Mouse (Mus musculus) right cerebral cortex, postnatal 4 days (tissue): ENCODE results near the gene Wasl.

Experiments used
- DNase-seq: peaks from one replicate; pipeline ENCODE4 v3.0.0-alpha.2; 2022

Wasl gene

DNA sequence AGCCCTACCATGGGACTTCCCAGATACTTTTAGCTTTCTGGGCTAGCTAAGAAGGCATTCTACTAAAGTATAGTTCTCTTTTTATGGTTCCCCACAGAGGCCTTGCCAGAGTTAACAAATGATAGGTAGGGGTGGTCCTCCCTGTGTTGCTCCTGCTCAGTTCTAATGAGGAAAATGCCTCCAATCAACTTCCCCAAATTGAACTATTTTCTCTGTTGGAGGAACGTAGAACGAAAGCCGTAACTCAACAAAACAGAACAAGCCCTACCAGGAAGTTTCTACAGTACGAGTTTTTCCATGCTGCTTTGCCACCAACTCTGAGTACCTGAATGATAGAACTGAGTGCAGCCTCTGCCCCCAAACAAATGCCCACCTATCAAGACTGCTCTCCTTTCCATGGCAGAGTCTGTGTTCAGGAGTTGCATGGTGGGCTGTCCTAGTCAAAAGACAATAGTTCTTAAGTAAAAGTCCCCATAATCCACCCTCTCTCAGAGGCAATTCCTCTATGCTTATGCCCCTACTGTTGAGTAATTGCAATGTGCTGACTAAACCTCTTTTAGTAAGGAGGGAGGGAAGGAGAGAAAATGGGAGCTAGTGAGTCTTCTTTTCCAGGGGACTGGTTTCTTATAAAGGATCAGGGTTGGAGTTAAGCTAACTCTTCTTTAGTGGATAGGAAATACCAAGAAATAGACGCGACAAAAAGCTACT lies 19.3 kb downstream of the Wasl start:
- no peak for DNase-seq

DNA sequence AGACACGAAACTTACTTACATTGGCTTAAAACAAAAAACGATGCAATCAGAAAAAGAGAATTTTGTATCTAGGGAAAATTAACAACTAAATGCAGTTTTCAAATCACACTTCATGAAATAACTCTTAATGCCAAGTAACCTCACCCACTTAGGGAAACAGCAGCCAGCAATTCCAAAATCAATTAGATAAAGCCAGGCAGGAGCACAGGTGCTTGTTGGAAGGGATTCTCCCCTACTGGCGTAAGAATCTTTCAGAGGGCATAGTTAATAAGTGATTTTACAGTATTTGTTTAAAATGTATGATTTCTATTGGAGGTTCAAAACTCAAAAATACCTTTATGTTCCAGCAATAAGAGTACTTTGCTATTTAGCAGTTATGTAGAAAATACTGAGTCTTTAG lies 21.8 kb downstream of the Wasl start:
- DNase-seq = no peak

GRCm38 (mm10) chr6:24642161-24642560 lies 22.6 kb downstream of the Wasl start:
- DNase-seq = no peak

- no peak for DNase-seq
Measured at GRCm38 (mm10) chr6:24641286-24641685, 23.5 kb downstream of the Wasl start.

- peak; percentile 22 for DNase-seq
Measured at GRCm38 (mm10) chr6:24635814-24636213, 29.0 kb downstream of the Wasl start.

DNA sequence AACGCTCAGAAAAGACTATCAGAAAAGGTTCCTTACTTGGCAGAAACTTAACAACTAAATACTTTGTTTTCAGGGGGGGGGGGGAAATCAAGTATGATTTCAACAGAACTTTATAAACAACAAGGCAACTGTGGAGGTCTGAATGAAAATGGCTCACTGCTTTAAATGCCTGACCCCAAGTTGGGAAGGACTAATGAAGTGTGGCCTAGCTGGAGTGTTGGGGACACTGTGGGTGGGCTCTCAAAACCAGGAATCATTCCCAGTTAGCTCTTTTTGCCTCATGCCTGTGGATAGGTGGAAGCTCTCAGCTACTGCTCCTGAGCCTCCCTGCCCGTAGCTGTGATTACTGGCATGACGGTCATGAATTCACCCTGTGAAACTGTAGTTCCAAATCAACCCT lies 30.7 kb downstream of the Wasl start:
- no peak for DNase-seq

GRCm38 (mm10) chr6:24632061-24632460 lies 32.7 kb downstream of the Wasl start:
- no peak for DNase-seq

- no peak for DNase-seq
Measured at GRCm38 (mm10) chr6:24628499-24628898, 36.3 kb downstream of the Wasl start.

GRCm38 (mm10) chr6:24627586-24628030 lies 37.2 kb downstream of the Wasl start:
- peak; percentile 53 for DNase-seq

DNA sequence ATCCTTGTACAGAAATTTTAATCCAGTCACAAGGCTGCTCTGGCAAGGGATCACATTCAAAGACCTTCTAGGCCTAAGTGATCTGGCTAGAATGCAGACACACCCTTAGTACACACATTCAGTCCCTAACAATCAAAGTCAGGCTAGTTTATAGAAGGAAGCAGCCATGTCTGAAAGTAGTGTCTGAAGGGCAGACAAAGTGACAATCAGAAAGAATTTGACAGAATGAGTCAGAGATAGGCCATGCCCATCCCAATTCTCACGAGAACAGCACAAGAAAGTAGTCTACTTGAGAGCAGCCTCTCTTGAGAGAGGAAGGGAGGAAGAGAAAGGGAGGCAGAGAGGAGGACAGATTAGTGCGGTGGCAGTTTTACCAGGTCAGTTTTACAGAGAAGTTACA lies 42.7 kb downstream of the Wasl start:
- no peak for DNase-seq

- DNase-seq = no peak
Measured at GRCm38 (mm10) chr6:24620936-24621335, 43.9 kb downstream of the Wasl start.

- DNase-seq = no peak
Measured at GRCm38 (mm10) chr6:24619285-24620045, 45.3 kb downstream of the Wasl start.

DNA sequence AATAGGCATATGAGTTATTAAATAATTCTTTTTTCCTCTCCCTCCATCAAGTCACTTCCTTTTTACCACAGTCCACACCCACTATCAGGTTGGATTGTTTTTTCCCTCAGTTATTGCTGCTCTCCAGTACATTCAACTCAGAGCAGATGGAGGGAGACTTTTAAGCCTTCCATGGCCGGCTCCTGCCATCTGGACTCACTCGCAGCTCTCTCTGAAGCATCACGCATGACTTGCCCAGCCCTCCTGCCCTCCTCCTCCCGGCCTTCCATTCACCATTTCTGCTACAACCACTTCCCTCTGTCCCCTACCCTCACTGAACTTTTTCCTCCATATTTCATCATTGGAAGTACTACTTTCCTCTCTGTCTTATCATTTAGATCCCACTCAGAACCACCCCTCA lies 48.1 kb downstream of the Wasl start:
- DNase-seq = no peak

- DNase-seq = no peak
Measured at GRCm38 (mm10) chr6:24613918-24614317, 50.9 kb downstream of the Wasl start.

- no peak for DNase-seq
Measured at GRCm38 (mm10) chr6:24613346-24613745, 51.5 kb downstream of the Wasl start.

DNA sequence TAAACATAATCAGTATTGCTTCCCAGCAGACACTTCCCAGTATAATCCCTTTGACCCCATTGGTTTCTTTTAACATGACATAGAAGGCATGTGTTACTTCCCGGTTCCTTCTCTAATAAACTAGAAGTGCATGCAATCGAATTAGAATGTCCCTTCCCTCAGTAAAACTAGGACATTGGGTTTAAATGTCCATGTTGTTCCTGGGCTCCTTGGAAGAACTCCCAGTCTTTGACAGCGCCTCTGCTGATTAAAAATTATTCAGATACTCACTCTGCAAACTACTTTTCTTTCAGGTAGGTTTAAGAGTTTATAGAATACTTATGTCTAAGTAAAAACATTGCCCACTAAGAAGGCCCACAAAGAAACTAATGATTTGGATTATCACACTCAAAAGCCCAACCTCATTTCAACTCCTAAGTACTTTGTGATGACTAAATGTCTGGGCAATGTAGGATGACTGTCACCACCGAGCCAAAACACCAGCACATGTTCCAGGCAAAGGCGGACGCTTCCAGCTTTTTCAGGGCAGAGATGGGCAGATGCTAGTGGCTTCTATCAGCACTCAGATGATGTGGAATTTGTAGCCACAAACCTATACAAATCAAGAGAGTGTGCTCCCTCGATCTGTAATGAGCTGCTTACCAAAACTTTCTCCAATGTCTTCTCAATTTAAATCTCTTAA lies 52.6 kb downstream of the Wasl start:
- no peak for DNase-seq

GRCm38 (mm10) chr6:24610358-24610757 lies 54.5 kb downstream of the Wasl start:
- no peak for DNase-seq

- no peak for DNase-seq
Measured at GRCm38 (mm10) chr6:24609531-24609930, 55.3 kb downstream of the Wasl start.

- no peak for DNase-seq
Measured at GRCm38 (mm10) chr6:24608682-24609081, 56.1 kb downstream of the Wasl start.

DNA sequence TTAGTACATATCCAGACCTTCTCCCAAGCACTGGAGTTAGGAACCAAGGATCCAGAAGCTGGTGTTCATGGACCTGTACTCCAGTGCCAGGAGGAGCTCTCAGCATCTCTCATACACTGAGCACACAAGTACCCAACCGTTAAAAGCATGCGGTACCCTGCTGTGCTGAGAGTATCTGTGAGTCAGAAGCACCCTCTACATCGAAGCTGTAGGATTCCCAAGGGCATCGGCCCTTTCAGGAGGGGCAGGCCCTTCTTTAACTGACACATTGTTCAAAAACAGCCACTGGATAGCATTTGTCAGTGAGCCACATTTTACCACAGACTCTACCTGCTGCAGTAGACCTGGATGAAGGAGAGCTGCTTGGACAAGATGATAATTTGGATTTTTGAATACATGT lies 56.7 kb downstream of the Wasl start:
- DNase-seq = no peak

- no peak for DNase-seq
Measured at GRCm38 (mm10) chr6:24607531-24607930, 57.3 kb downstream of the Wasl start.

- DNase-seq = no peak
Measured at GRCm38 (mm10) chr6:24606512-24606911, 58.3 kb downstream of the Wasl start.

DNA sequence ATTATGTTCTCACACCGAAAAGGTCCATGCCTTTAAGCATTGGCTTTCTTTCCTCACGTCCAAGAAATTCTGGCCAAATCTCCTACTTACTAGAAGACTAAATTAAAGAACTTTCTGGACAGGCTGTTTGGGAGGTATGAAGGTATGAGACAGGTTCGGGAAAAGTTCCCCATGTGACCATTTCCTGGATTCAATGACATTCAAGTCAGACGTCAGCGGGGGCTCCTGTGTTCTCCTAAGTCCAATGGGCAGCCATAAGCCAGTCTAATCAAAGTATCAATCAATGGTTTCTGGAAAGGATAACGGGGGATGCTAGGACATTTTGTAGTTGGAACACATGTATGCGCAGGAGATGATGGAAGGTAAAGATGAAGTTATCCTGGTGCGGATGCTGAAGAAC lies 59.2 kb downstream of the Wasl start:
- no peak for DNase-seq

GRCm38 (mm10) chr6:24604289-24604688 lies 60.5 kb downstream of the Wasl start:
- no peak for DNase-seq
